In the genomic region with DNA sequence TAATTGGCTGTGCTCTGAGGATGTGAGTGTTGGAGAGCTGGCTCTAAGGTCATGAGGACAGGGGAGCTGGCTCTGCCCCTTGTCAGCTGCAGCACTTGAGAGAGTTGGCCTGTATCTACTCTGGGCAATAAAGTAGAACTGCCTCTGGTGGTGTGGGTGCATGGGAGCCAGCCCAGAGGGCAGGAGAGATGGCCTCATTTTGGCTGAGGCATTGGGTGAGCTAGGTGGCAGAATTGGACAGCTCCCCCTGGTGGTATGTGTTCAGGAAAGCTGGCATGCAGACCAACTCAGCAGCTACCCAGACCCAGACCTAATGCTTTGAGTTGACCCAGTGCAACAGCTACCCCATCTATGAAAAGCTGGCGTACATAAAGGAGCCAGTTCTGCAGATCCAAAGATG, we compare ENCODE assay signal across 8 mouse cellular contexts.
DNase-seq lines count a peak whose midpoint lies in the region; ATAC-seq and TF ChIP-seq lines count a peak whose summit lies in the region.

No protein-coding gene starts in this region.

- H3K27ac ChIP-seq in intestine, postnatal 0 days (ENCODE audit: low read depth, low read length) = no peak overlapping the region
- H3K27ac ChIP-seq in intestine, embryonic 15.5 days = no peak overlapping the region
- no peak overlapping the region for H3K27ac ChIP-seq in liver, postnatal 0 days (ENCODE audit: low read depth)

- H3K9ac ChIP-seq in intestine, postnatal 0 days (ENCODE audit: low read depth, low read length) = no peak overlapping the region
- H3K9ac ChIP-seq in intestine, embryonic 15.5 days = no peak overlapping the region
- H3K9ac ChIP-seq in liver, postnatal 0 days (replicated peaks) = no peak overlapping the region

- H3K9me3 ChIP-seq in intestine, postnatal 0 days (ENCODE audit: control insufficient read depth) = no peaks in the 10 kb centered on the region
- H3K9me3 ChIP-seq in intestine, embryonic 15.5 days = no peaks in the 10 kb centered on the region
- H3K9me3 ChIP-seq in liver, postnatal 0 days (ENCODE audit: low read length) = no peaks in the 10 kb centered on the region

- peak; percentile 38 for TF ChIP-seq CTCF in intestine, postnatal 0 days (IDR thresholded peaks at IDR 0.05; ENCODE audit: low read depth)
- peak; percentile 47 for TF ChIP-seq CTCF in liver, postnatal 0 days (IDR thresholded peaks at IDR 0.05; ENCODE audit: low read depth)

- peak; percentile 2 for DNase-seq in urinary bladder, postnatal 25 days (ENCODE audit: low spot score)
- DNase-seq in urinary bladder, postnatal 10 days (ENCODE audit: low spot score) = no peak
- DNase-seq in embryo, embryonic 11.5 days (ENCODE audit: low read depth, low spot score) = peak; percentile 9
- DNase-seq in liver, postnatal 0 days = peak; percentile 15
- no peak for DNase-seq in spleen, adult 18-20 months

- no peak for TF ChIP-seq EP300 in liver, postnatal 0 days (IDR thresholded peaks at IDR 0.05; ENCODE audit: low read depth)

- no peak overlapping the region for H3K4me3 ChIP-seq in intestine, postnatal 0 days (ENCODE audit: low read depth, low read length)
- no peak overlapping the region for H3K4me3 ChIP-seq in intestine, embryonic 15.5 days (replicated peaks)
- no peak overlapping the region for H3K4me3 ChIP-seq in liver, postnatal 0 days (ENCODE audit: low read depth, low read length)

- H3K27me3 ChIP-seq in intestine, postnatal 0 days (replicated peaks; ENCODE audit: control insufficient read depth, insufficient read depth, low read length) = no peaks in the 10 kb centered on the region
- H3K27me3 ChIP-seq in intestine, embryonic 15.5 days (replicated peaks) = no peaks in the 10 kb centered on the region
- no peaks in the 10 kb centered on the region for H3K27me3 ChIP-seq in liver, postnatal 0 days (ENCODE audit: insufficient read depth, low read length)

- no peak overlapping the region for H3K4me2 ChIP-seq in intestine, postnatal 0 days (replicated peaks; ENCODE audit: low read depth)
- no peak overlapping the region for H3K4me2 ChIP-seq in intestine, embryonic 15.5 days (replicated peaks)
- H3K4me2 ChIP-seq in liver, postnatal 0 days (ENCODE audit: low read depth, low read length) = no peak overlapping the region

- H3K36me3 ChIP-seq in intestine, postnatal 0 days (ENCODE audit: control insufficient read depth, insufficient read depth) = no peaks in the 10 kb centered on the region
- H3K36me3 ChIP-seq in intestine, embryonic 15.5 days = no peaks in the 10 kb centered on the region
- no peaks in the 10 kb centered on the region for H3K36me3 ChIP-seq in liver, postnatal 0 days (replicated peaks; ENCODE audit: insufficient read depth, low read length)

- no peak for ATAC-seq in intestine, postnatal 0 days
- ATAC-seq in intestine, embryonic 15.5 days = no peak
- no peak for ATAC-seq in liver, postnatal 0 days
- ATAC-seq in frontal cortex, adult (ENCODE audit: low TSS enrichment) = no peak

- no peaks in the 10 kb centered on the region for H3K4me1 ChIP-seq in intestine, postnatal 0 days (replicated peaks; ENCODE audit: control insufficient read depth, insufficient read depth, low read length)
- no peaks in the 10 kb centered on the region for H3K4me1 ChIP-seq in intestine, embryonic 15.5 days (replicated peaks)
- H3K4me1 ChIP-seq in liver, postnatal 0 days (ENCODE audit: insufficient read depth) = no peaks in the 10 kb centered on the region

- WGBS in intestine, postnatal 0 days = 81% methylated on average over 1 of the region's 1 CpGs
- 89% methylated on average over 1 of the region's 1 CpGs for WGBS in intestine, embryonic 15.5 days
- WGBS in liver, postnatal 0 days (ENCODE audit: insufficient replicate concordance) = 56% methylated on average over 1 of the region's 1 CpGs

Comparison
In these comparisons a context has a peak if more than half of its experiments do, and no peak if none do; other contexts are left out.
1. DNase-seq: peak in urinary bladder, postnatal 25 days (single experiment), embryo, embryonic 11.5 days (single experiment) and liver, postnatal 0 days (single experiment); none in urinary bladder, postnatal 10 days (single experiment) and spleen, adult 18-20 months (0 of 2).